ENCODE assay signal across 12 mouse cellular contexts in the genomic region with DNA sequence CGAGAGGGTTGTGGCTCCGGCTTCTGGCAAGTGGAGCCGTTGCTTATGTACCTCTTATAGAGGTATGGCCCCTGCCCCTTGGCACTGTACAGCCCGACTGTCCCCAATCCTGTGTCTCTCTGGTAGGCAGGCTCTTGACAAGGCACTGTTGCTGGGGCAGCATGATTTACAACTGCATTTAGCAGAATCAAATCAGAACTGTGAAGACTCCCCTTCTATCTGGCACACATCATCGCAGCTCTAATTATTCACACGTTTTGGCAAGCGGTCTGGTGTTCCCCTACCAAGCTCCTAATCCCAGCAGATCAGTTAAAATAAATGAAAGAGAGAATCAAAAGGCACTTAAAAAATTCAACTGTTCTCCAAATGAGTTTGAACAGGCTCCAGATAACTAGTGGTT.
A peak's percentile ranks its signal among the peaks of the same experiment; 100 is the strongest.
DNase-seq lines count a peak whose midpoint lies in the region; TF ChIP-seq lines count a peak whose summit lies in the region.
"Had no signal": no experiment of that assay in that cellular context is flagged by ENCODE, and none has a peak within 500 bp of the region (broad histone marks: within the 10 kb centered on the region; RNA-seq: fewer than 3 reads in every experiment).

No protein-coding gene starts in this region.

- intact Hi-C loops in heart, postnatal 25 days (cut with DNase I), result no loop called here

- H3K4me1 ChIP-seq in lung, adult 2 months (ENCODE audit: control insufficient read depth, insufficient read depth, low read length), result no peaks in the 10 kb centered on the region; the same call in 1 of the 2 replicates

- no peak for TF ChIP-seq CTCF in brain, embryonic 14.5 days (IDR thresholded peaks at IDR 0.05; ENCODE audit: borderline replicate concordance, extremely low read depth, insufficient read depth, insufficient read length)
- TF ChIP-seq CTCF in lung, adult 2 months (IDR thresholded peaks at IDR 0.05; ENCODE audit: insufficient read depth, low read length), result no peak

- no peak for TF ChIP-seq POLR2A in brain, embryonic 14.5 days (IDR thresholded peaks at IDR 0.05; ENCODE audit: borderline replicate concordance, extremely low read depth, insufficient read depth, insufficient read length, poor library complexity, severe bottlenecking)
- no peak for TF ChIP-seq POLR2A in lung, adult 2 months (IDR thresholded peaks at IDR 0.05; ENCODE audit: borderline replicate concordance, extremely low read depth, low read depth, low read length)

- WGBS in lung, adult 2 months, result 86% methylated on average over 7 of the region's 7 CpGs

- no peak overlapping the region for H3K4me3 ChIP-seq in lung, adult 2 months (replicated peaks; ENCODE audit: extremely low read depth, low read depth, low read length)
- H3K4me3 ChIP-seq: heart, embryonic 15.5 days had no signal

- peak; percentile 10 to 34 for DNase-seq in left cerebral cortex, adult 18-20 months (ENCODE audit: low spot score in 2 of 2)
- no peak for DNase-seq in left cerebral cortex, adult 11 months (ENCODE audit: low spot score)
- DNase-seq in Muller cell, postnatal 12 days (ENCODE audit: inconsistent ontology term), result peak; percentile 26
- peak; percentile 92 for DNase-seq in brain, embryonic 14.5 days (ENCODE audit: low read depth)
- DNase-seq in layer of hippocampus, postnatal 14 days (ENCODE audit: low spot score in 2 of 2), result peak; percentile 53 to 89
- no peak for DNase-seq in lung, adult 2 months
- no peak for DNase-seq in heart, postnatal 25 days (ENCODE audit: low spot score)
- DNase-seq: adrenal gland, postnatal 25 days; cerebellum, adult 2 months; embryo, embryonic 11 days; lung, postnatal 4 days had no signal

Comparison
In these comparisons a context has a peak if more than half of its experiments do, and no peak if none do; other contexts are left out.
1. DNase-seq: peak in left cerebral cortex, adult 18-20 months (2 of 2), Muller cell, postnatal 12 days (single experiment), brain, embryonic 14.5 days (single experiment) and layer of hippocampus, postnatal 14 days (2 of 2); none in left cerebral cortex, adult 11 months (single experiment), lung, adult 2 months (single experiment) and heart, postnatal 25 days (single experiment).